Mouse (Mus musculus) hematopoietic stem cell, adult 5-6 weeks (primary cell): ENCODE measurements at regions not wholly inside any gene's neighbourhood (a gene's known extent, or its start where the extent isn't known, plus 50 kb on each side); places are given as distances from the start of the nearest gene placed in this dataset.

ENCODE experiments used
- ATAC-seq, 2 experiments: fragments of 125-278 bp in 1 of 2; replicated peaks in 1 of 2; 2 replicates each; pipeline ENCODE4 v1.8.0; 2016 to 2017; ENCODE audit warnings: inconsistent platforms in 2 of 2, mild to moderate bottlenecking in 2 of 2, moderate number of reproducible peaks in 2 of 2, low read depth in 1 of 2, moderate TSS enrichment in 1 of 2; ENCODE audit not compliant: low FRiP score in 2 of 2, poor library complexity in 2 of 2, severe bottlenecking in 2 of 2, insufficient read depth in 1 of 2, low TSS enrichment in 1 of 2

DNA sequence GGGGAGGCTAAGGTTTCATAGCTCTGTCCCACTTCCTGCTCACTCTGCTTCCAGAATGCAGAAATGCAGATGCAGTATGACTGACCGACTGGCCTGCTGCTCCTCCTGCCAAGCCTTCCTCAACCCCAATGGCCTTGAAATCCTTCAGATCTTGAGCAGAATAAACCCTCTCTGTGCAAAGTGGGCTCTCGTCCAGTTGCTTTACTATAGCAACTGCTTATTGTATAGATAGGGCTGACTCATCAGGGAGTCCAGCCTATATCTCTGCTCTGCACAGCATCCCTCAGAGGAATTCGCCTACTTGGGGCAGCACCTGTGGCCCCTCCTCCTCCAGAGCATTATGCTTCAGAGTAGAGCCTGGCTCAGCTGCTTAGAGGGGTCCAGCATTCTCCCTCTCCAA is 268.5 kb downstream of the Ccdc91 start:
- ATAC-seq = no peak

GRCm38 (mm10) chr6:147745690-147746089 is 270.1 kb downstream of the Ccdc91 start:
- ATAC-seq = no peak

DNA sequence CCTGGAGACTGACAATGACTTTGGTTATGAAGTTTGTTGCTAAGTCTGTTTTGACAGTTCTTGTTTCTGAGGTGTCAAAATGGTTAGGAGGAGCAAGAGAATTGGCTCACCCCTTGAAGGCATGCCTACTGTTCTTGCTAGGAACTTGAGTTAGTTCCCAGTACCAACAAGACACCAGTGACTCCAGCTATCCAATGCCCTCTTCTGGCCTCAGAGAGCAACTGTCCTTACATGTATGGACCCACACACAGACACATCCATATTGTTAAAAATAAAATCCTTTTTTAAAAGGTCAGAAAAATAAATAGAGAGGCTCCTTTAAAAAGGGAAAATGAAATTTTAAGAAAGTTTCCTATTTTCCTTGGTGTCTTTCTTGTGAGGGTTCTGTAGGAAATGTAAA is 272.3 kb downstream of the Ccdc91 start:
- no peak for ATAC-seq

- ATAC-seq = no peak
Measured at GRCm38 (mm10) chr6:147752301-147752700, 276.7 kb downstream of the Ccdc91 start.

- ATAC-seq = no peak
Measured at GRCm38 (mm10) chr6:147753828-147754227, 278.2 kb downstream of the Ccdc91 start.

- no peak for ATAC-seq
Measured at GRCm38 (mm10) chr6:147755750-147756523, 280.3 kb downstream of the Ccdc91 start.

DNA sequence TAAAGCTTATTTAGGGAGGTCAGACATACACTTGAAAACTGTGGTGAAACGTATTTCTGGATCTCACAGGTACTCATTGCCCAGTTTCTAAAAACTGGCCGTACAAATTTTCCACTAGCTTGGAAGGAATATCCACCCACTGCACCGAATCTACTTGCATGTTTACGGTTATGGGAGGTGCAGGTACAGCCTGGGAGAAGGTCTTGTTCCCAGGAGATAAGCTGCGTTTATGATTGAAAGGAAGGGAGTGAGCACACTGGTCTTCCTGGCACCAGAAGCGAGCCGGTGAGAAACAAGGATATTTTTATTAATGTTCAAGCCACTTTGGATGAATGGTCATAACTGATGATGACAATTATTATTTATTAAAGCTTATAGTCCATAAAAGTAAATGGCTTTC is 283.9 kb downstream of the Ccdc91 start:
- no peak for ATAC-seq

DNA sequence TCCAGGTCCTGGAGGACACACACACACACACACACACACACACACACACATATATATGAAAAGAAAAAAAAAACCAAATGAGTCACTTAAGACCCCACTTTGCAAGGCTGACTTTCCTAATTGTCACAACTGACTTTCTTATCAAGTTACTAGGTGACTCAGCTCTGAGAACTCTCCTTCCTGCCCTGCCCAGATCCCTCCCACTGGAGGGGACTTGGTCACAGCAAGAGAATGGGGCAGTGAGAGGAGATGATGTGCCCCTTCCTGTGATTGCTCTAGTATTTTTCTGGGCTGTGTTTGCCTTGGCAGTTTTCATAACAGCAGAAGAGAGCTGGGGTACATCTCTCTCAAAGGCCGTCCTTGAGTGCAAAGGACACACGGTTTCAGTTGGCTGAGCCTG is 284.5 kb downstream of the Ccdc91 start:
- ATAC-seq = peak; percentile 36 to 59; a peak in 3 of 4 replicates

DNA sequence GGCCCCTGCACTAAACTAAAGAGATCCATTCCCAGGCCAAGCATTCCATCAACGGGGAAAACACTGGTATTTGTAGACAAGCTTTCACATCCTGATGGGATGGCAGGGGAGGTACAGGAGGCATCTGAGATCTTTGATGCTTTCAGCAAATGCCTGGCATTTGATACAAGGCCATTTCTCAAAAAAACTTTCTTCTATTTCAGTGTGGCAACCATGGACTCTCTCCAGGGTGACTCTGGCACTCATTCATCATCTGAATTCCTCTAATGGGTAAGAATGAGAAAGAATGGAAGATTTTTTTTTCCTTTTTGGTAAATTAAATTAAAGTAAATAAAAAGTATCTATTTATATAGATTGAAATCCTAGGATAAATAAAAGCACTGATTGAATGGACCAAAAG is 281.8 kb upstream of the Far2 start:
- ATAC-seq = no peak

GRCm38 (mm10) chr6:147769180-147769579 is 277.9 kb upstream of the Far2 start:
- ATAC-seq = no peak

- no peak for ATAC-seq
Measured at GRCm38 (mm10) chr6:147770034-147770433, 277.0 kb upstream of the Far2 start.

GRCm38 (mm10) chr6:147771411-147771810 is 275.6 kb upstream of the Far2 start:
- ATAC-seq = no peak

DNA sequence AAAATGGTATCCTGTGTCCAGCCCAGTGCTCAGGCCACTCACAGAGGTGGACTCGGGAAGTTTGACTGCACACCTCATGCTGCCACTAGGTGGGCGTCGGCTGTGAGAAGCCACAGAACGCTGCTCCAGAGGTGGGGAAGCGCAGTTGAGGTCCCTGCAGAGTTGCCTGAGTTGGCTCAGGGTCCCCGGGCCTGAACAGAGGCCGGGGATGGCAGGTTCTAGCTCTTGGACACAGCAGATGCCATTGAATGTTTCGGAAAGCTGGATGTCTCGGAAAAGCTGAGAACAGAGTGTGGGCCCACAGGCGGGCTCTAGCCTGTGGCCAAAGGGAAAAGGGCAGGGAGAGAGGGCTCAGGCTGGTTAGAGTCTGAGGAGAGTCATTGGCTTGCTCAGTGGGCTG is 273.2 kb upstream of the Far2 start:
- no peak for ATAC-seq

DNA sequence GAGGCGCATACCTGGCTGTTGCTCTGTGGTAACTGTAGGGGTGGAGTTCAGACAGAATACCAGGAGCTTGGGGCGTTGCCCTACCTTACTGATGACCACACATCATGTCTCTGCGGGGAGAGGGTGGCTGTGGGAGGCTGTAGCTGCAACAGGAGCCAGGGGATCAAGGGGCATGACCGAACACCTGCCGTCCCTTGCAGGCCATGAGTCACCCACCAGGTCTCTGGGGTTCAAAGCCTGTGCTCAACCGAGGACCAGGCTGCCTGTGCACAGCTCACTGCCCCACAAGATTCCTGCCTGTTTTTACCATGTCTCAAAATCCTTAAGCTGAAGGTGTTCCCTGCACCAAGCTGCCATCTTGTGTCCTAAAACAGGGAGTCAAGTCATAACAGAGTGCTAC is 272.4 kb upstream of the Far2 start:
- no peak for ATAC-seq

DNA sequence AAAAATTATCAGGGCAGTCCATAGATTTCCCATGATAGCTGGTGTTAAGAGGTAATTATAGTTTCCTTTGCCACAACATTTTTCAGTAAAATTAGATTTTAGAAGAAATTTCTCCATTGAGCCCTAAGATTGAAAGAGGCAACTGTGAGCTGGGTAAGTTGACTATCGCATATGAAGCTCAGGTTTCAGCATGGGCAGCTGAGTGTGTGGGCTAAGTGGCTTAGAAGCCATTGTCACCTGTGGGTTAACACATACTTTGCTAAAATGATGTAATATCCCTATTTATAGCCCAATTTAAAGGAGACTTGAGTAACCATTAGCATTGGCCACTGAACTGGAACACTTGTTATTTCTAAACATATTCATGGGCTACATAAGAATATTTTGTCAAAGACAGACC is 267.6 kb upstream of the Far2 start:
- ATAC-seq = no peak

- ATAC-seq = no peak
Measured at GRCm38 (mm10) chr6:147784249-147784648, 262.8 kb upstream of the Far2 start.

DNA sequence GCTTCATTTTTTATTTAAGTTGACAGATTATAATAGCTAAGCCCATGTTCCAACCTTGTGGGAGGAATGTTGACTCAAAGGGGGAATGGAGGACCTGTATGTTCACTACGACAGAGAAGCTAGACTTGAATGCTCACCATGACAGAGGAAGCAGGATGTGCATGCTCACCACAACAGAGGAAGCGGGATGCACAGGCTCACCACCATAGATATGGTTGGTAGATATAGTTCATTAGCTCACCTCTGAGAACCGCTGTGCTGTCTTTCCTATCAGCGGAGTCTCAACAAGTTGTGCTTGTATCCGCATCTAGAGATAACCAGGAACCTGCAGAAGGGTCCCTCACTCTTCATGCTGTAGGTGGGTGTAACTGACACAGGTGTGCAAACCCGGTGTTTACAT is 262.2 kb upstream of the Far2 start:
- no peak for ATAC-seq

DNA sequence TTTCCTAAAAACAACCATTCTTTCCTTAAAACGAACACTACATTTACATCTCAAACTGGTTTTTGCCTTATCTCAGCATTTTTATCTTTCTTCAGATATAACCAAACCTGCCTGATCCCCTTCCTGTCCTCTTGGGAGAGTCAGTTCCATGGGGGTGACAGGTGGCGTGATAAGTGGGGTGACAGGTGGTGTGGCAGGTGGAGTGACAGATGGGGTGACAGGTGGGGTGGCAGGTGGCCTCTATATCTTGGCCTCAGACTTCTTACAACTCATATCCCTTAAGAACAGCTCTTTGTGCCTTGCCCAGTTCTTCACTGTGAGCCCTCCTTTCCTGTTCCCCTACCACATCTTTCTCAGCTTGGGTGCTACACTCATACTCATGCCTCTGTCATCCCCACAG is 259.0 kb upstream of the Far2 start:
- ATAC-seq = no peak

- no peak for ATAC-seq
Measured at GRCm38 (mm10) chr6:147789112-147789511, 257.9 kb upstream of the Far2 start.
